Mouse (Mus musculus): ENCODE data around the gene Zbtb48. TPM values are rescaled to one million over a fixed set of nuclear protein-coding genes. Genes with fewer than 3 reads are reported as not detected.

Gene Zbtb48
- 23.0 TPM for polyA plus RNA-seq (2017; shearing (Covaris generic))

DNA sequence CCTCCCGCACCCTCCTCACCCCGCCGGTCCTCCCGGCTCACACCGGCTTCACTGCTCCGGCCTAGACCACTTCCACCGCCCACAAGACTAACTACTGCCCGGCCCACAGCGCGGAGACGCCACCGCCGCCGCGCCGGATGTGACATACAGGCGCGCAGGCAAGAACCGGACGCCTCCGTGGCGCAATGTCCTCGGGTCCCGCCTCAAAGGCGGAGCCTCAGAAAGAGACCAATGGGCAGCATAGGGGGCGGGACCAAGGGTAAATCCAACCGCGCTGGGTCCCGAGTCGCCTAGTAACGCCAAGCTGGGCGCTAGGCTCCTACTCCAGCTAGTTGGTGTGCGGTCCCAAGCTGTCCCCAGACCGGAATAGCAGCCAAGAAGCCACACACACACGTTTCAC, at the start of gene Zbtb48:
Gene Zbtb48, minus strand, starts transcription at position 148 of the 400 bp plus-strand sequence.

DNA sequence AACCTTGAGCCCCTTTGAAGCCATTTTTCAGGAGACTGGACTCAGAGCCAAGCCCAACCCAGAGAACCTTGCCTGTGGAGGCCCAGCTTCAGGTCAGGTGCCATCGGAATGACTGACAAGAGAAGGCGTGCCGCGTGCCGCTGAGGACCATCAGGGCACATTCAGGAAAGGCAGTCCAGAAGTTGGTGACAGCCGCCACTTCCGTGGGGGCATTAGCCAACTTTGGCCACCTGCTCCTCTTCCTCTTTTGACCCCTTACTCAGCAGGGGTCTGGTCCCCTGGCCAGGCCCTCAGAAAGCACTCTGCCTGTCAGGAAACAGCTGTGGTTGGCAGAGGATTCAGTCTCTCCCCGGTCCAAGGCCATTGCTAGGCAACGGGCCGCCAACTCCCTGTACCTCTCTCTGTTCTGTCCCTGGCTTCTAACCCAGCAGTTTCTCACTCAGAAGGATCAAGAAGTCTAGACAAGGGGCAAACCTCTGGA, 44.7 kb upstream of the Zbtb48 start, which contains the start of gene Plekhg5:
Gene Plekhg5, plus strand, starts transcription at position 378 of the 481 bp plus-strand sequence.

DNA sequence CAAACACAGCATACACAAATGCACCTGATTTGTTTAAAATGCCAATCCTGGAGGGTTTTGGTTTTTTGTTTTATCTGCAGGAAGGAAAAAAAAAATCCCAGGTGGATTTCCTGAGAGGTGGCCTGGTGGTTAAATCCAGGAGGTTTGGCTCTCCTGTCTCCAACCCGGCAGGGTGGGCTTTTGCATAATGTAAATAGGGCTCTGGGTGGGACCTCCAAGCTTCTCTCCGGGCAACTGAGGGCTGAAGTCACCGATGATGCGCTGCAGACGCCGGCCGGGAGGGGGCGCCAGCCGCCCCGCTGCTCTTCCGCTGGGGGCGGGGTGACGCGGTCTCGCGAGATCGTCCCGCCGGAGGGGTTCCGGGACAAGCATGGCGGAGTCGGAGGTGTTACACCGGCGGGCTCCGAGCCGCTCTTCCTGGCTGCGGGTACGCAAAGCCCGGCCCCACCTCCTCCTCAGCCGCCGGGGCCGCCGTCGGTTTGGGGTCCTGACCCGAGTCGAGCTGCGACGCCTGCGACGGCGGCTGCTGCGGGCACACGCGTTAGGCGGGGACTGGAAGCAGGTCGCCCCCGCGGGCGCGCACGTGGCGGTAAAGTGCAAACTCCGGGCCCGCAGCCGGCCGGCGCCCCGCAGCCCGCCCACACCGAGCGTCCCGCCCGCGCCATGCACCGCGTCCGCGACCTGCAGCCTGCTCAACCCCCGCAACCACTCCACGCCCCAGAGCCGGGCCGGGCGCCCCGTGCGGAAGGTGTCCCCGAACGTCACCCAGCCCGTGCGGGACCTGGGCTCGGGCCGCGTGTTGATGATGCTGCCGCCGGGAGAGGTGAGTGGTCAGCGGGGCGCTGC, 11.7 kb upstream of the Zbtb48 start, which contains the start of gene Nol9:
Gene Nol9, plus strand, starts transcription at position 337 of the 846 bp plus-strand sequence.

GRCm38 (mm10) chr4:152038225-152038984, 10.9 kb upstream of the Zbtb48 start, which contains the start of gene Tas1r1:
TSS of gene Tas1r1 (minus strand) at chr4:152038568.

DNA sequence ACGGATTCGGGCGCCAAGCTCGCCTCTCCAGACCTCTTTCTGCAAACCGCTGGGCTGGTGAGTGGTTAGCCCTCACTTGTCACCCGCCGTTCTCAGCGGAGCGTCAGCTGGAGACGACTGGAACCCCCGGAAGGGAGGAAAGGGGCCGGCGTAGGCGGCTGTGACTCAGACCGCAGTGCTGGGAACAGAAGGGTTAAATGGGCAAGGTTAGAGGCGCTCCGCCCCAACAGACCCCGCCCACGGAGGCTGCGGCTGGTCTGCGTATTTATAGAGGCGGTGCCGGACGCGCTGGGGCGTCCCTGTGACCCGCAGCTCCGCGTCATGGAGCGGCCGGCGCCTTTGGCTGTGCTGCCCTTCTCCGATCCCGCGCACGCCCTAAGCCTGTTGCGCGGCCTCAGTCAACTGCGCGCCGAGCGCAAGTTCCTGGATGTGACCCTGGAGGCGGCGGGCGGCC, 18.8 kb downstream of the Zbtb48 start, which contains the start of gene Klhl21:
Gene Klhl21, plus strand, starts transcription at position 182 of the 454 bp plus-strand sequence.

GRCm38 (mm10) chr4:151996173-151996950, 31.1 kb downstream of the Zbtb48 start, which contains the start of gene Phf13:
TSS of gene Phf13 (minus strand) at chr4:151996258.

DNA sequence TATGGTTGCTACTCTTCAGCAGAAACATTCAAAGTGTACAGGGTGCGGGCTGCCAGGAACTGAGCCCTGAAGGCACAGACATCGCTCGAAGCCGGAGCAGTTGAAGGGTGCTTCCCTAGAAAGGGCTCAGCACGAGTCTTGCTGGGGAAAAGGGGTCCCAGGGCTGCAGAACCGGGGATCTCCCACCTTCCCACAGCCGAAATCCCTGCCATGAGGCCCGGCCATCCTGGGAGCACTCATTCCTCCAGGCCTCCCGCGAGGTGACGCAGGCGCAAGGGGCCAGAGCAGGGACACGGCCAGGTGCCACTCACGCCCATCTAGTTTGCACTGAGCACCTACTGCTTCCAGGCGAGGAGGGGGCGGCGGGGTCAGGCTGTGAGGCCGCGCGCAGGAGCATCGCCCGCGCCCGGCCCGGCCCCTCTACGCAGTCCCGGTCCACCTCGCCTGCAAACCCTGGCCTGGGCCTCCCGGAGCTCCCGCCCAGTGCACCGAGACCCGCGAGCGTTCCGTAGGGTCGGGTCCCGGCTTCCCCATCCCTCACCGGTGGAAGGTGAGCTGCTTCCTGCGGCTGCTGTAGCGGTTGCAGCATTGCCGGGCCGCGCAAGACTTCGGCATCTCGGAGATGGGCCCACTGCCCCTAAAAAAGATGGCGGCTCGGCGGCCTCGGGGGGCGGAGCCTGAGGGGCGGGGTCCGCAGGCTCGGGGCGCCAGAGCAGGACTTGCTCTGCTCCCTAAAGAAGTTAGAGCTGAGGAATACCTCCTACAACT, 38.9 kb downstream of the Zbtb48 start, which contains the start of gene Thap3:
Gene Thap3, minus strand, starts transcription at position 656 of the 768 bp plus-strand sequence.

Other genes with a start within 250 kb of the Zbtb48 start
- 39.9 TPM for gene Camta1, start 165.8 kb downstream of the Zbtb48 start, polyA plus RNA-seq (2017; shearing (Covaris generic))
- gene Dnajc11, start 94.0 kb downstream of the Zbtb48 start, polyA plus RNA-seq (2017; shearing (Covaris generic)) = 34.3 TPM
- 85.0 TPM for gene Thap3, start 38.7 kb downstream of the Zbtb48 start, polyA plus RNA-seq (2017; shearing (Covaris generic))
- 51.7 TPM for gene Phf13, start 31.4 kb downstream of the Zbtb48 start, polyA plus RNA-seq (2017; shearing (Covaris generic))
- gene Klhl21, start 18.9 kb downstream of the Zbtb48 start, polyA plus RNA-seq (2017; shearing (Covaris generic)) = 37.8 TPM
- not detected for gene Tas1r1, start 10.9 kb upstream of the Zbtb48 start, polyA plus RNA-seq (2017; shearing (Covaris generic))
- gene Nol9, start 11.7 kb upstream of the Zbtb48 start, polyA plus RNA-seq (2017; shearing (Covaris generic)) = 40.1 TPM
- gene Plekhg5, start 44.8 kb upstream of the Zbtb48 start, polyA plus RNA-seq (2017; shearing (Covaris generic)) = 5.4 TPM
- 177 TPM for gene Tnfrsf25, start 88.3 kb upstream of the Zbtb48 start, polyA plus RNA-seq (2017; shearing (Covaris generic))
- 38.1 TPM for gene Espn, start 124.7 kb upstream of the Zbtb48 start, polyA plus RNA-seq (2017; shearing (Covaris generic))
- gene Hes2, start 131.2 kb upstream of the Zbtb48 start, polyA plus RNA-seq (2017; shearing (Covaris generic)) = not detected
- 88.1 TPM for gene Acot7, start 150.5 kb upstream of the Zbtb48 start, polyA plus RNA-seq (2017; shearing (Covaris generic))
- 0.20 TPM for gene Gpr153, start 246.6 kb upstream of the Zbtb48 start, polyA plus RNA-seq (2017; shearing (Covaris generic))

Data from effector memory CD4-positive, alpha-beta T cell, adult 5 months (primary cell).